Mouse (Mus musculus): Measurements from ENCODE around the gene Ccdc126. TPM values are rescaled to one million over a fixed set of nuclear protein-coding genes. Genes with fewer than 3 reads are reported as not detected.
"Not testable (repeated sequence)": the region's sequence is repeated elsewhere in the genome, so short reads cannot be mapped to it uniquely, and the experiment has no call there.

The Ccdc126 gene
- 19.1 TPM for polyA plus RNA-seq (2021)

- peak; percentile 90 for TF ChIP-seq CTCF (IDR thresholded peaks at IDR 0.05)
- DNase-seq (ENCODE audit: low read depth, low spot score) (peak; percentile 94), ATAC-seq (peak; percentile 93)
- in situ Hi-C loops (cut with MboI; ENCODE audit: low pct_unique_long_range_greater_than_20kb): no loop called here
- H3K27me3 ChIP-seq: no peaks in the 10 kb centered on the region
- CTCF ChIA-PET: interaction anchor here (0.8 to 2.5 kb wide), 11 partner anchors 9 to 77 kb away, joined by 3 to 11 read pairs (median 4); no protein-coding TSS in a partner anchor
- POLR2A ChIA-PET: interaction anchor here (0.7 kb wide), 1 partner anchor 199 kb away, joined by 3 read pairs; no protein-coding TSS in a partner anchor
Measured at GRCm38 (mm10) chr6:49318966-49319594, at the start of gene Ccdc126. Gene Ccdc126, plus strand, starts transcription at chr6:49319274.

GRCm38 (mm10) chr6:49269923-49270322, 49.2 kb upstream of the Ccdc126 start:
- ATAC-seq (no peak), DNase-seq (ENCODE audit: low read depth, low spot score) (peak; percentile 42)
- no peaks in the 10 kb centered on the region for H3K27me3 ChIP-seq
- ChIA-PET POLR2A (no interaction called here), CTCF (interaction anchor here (1.4 to 1.8 kb wide), 2 partner anchors 30 to 49 kb away, joined by 4 to 11 read pairs; partner anchors contain the start of gene Ccdc126)
- in situ Hi-C loops (cut with MboI; ENCODE audit: low pct_unique_long_range_greater_than_20kb): loop anchor here (5.0 kb wide), 2 partner anchors 52 to 122 kb away; no protein-coding TSS in a partner anchor
- TF ChIP-seq CTCF (IDR thresholded peaks at IDR 0.05): no peak

- in situ Hi-C loops (cut with MboI; ENCODE audit: low pct_unique_long_range_greater_than_20kb): no loop called here
- POLR2A ChIA-PET: no interaction called here
- CTCF ChIA-PET: interaction anchor here (1.1 kb wide), 1 partner anchor 9 kb away, joined by 3 read pairs; no protein-coding TSS in a partner anchor
- ATAC-seq (no peak), DNase-seq (ENCODE audit: low read depth, low spot score) (no peak)
- TF ChIP-seq CTCF (IDR thresholded peaks at IDR 0.05): no peak
- H3K27me3 ChIP-seq: no peaks in the 10 kb centered on the region
Measured at GRCm38 (mm10) chr6:49271815-49272214, 47.3 kb upstream of the Ccdc126 start.

DNA sequence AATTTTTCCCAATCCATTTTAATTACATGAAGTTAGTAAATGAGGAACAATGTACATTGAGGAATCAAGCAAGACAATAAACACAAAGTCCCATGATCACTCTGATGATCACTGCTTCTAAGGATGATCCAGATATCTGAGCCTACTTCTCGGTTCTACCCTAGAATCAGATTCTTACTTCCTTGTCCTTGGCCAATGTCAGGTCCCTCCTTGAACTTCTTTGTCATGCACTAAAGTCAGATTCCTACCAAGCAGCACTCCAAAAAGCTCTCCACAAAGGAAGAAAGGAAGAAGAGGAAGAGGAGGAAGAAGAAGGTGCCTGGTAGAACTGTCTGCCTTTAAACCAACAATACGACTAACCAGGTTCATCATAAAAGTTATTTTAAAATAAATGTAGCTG, 46.2 kb upstream of the Ccdc126 start:
- H3K27me3 ChIP-seq: no peaks in the 10 kb centered on the region
- DNase-seq (ENCODE audit: low read depth, low spot score) (no peak), ATAC-seq (no peak)
- POLR2A ChIA-PET: no interaction called here
- in situ Hi-C loops (cut with MboI; ENCODE audit: low pct_unique_long_range_greater_than_20kb): no loop called here
- CTCF ChIA-PET: no interaction called here
- TF ChIP-seq CTCF (IDR thresholded peaks at IDR 0.05): no peak

GRCm38 (mm10) chr6:49273934-49274333, 45.1 kb upstream of the Ccdc126 start:
- ChIA-PET POLR2A (interaction anchor here (0.7 kb wide), 1 partner anchor 37 kb away, joined by 3 read pairs; no protein-coding TSS in a partner anchor), CTCF (no interaction called here)
- TF ChIP-seq CTCF (IDR thresholded peaks at IDR 0.05): no peak
- no peak for DNase-seq (ENCODE audit: low read depth, low spot score)
- in situ Hi-C loops (cut with MboI; ENCODE audit: low pct_unique_long_range_greater_than_20kb): no loop called here
- H3K27me3 ChIP-seq: no peaks in the 10 kb centered on the region
- ATAC-seq: no peak

GRCm38 (mm10) chr6:49274416-49275091, 44.5 kb upstream of the Ccdc126 start:
- in situ Hi-C loops (cut with MboI; ENCODE audit: low pct_unique_long_range_greater_than_20kb): no loop called here
- POLR2A ChIA-PET: no interaction called here
- CTCF ChIA-PET: no interaction called here
- DNase-seq (ENCODE audit: low read depth, low spot score): no peak
- H3K27me3 ChIP-seq: no peaks in the 10 kb centered on the region
- TF ChIP-seq CTCF (IDR thresholded peaks at IDR 0.05): no peak
- no peak for ATAC-seq

DNA sequence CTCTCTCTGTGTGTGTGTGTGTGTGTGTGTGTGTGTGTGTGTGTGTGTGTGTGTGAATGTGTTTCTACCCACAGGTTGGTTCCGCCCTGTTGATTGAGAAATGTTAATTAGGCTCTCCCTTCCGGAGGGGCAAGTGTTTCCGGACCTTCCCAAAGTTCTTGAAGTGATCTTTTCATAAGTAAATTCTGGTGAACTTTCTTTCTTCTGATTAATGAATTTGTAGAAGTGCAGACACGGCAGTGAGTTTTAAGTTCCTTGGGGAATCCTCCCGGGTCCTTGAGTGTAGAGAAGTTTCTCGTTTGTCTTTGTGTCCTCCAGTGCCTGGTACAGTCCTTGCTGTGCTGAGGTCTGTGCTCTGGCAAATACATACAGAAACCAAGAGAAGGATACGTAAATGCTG, 43.8 kb upstream of the Ccdc126 start:
- DNase-seq (ENCODE audit: low read depth, low spot score) (no peak), ATAC-seq (no peak)
- POLR2A ChIA-PET: no interaction called here
- H3K27me3 ChIP-seq: no peaks in the 10 kb centered on the region
- in situ Hi-C loops (cut with MboI; ENCODE audit: low pct_unique_long_range_greater_than_20kb): no loop called here
- no peak for TF ChIP-seq CTCF (IDR thresholded peaks at IDR 0.05)
- CTCF ChIA-PET: no interaction called here

GRCm38 (mm10) chr6:49280942-49281341, 38.1 kb upstream of the Ccdc126 start:
- ChIA-PET POLR2A (no interaction called here), CTCF (interaction anchor here (1.0 to 1.5 kb wide), 2 partner anchors 10 to 38 kb away, joined by 3 read pairs; partner anchors contain the start of gene Ccdc126)
- DNase-seq (ENCODE audit: low read depth, low spot score): no peak
- TF ChIP-seq CTCF (IDR thresholded peaks at IDR 0.05): no peak
- no peak for ATAC-seq
- H3K27me3 ChIP-seq: no peaks in the 10 kb centered on the region
- in situ Hi-C loops (cut with MboI; ENCODE audit: low pct_unique_long_range_greater_than_20kb): no loop called here

DNA sequence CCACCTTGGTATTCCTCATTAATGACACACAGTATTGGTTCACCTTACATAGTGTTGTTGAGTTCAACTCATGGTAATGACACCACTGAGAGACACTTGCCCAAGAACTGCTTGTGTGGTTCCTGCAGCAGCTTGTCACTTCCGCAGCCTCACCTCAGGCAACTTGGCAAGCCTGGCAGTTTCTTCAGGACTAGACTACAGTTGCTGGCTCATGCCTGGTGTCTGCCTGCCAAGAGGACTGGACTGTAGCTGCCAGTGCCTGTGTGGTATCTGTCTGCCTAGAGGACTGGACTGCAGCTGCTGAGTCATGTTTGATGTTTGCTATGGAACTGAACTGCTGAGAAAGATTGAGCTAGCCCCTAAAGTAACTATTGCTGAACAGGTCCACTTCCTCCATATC, 37.0 kb upstream of the Ccdc126 start:
- ChIA-PET POLR2A (no interaction called here), CTCF (interaction anchor here (1.5 kb wide), 1 partner anchor 37 kb away, joined by 3 read pairs; the partner anchor contains the start of gene Ccdc126)
- no peak for ATAC-seq
- no peak for TF ChIP-seq CTCF (IDR thresholded peaks at IDR 0.05)
- in situ Hi-C loops (cut with MboI; ENCODE audit: low pct_unique_long_range_greater_than_20kb): no loop called here
- DNase-seq (ENCODE audit: low read depth, low spot score): peak; percentile 20
- no peaks in the 10 kb centered on the region for H3K27me3 ChIP-seq

DNA sequence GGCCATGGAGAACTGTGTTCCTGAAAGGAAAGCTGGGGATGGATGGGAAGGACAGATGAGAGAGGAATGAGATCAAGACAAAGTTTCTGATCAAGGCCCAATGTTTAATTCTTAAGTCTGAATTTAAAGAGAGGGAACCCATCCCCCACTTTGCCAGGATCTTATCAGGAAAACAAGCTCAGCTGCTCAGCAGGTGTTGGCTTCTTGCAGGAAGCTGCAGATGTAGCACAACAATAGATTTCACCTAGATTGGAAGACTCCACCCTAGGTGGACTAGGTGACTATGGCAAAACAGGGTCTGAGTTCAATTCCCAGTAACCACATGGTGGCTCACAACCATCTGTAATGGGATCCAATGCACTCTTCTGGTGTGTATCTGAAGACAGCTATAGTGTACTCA, 20.8 kb upstream of the Ccdc126 start:
- ATAC-seq (no peak), DNase-seq (ENCODE audit: low read depth, low spot score) (no peak)
- in situ Hi-C loops (cut with MboI; ENCODE audit: low pct_unique_long_range_greater_than_20kb): no loop called here
- ChIA-PET CTCF (no interaction called here), POLR2A (no interaction called here)
- TF ChIP-seq CTCF (IDR thresholded peaks at IDR 0.05): no peak
- peaks cover 10% of the 10 kb centered on the region for H3K27me3 ChIP-seq

DNA sequence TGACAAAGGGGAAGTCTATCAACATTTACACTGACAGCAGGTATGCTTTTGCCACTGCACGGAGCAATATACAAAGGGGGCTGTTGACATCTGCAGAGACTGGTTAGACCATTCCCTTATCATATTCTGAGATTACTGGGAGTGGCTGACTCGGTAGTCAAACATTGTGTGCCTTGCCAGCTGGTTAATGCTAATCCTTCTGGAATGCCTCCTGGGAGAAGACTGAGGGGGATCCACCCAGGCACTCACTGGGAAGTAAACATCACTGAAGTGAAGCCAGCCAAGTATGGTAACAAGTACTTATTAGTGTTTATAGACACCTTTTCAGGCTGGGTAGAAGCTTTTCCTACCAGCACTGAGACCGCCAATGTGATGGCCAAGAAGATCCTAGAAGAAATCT, 4.3 kb upstream of the Ccdc126 start:
- POLR2A ChIA-PET; DNase-seq (ENCODE audit: low read depth, low spot score); CTCF ChIA-PET; H3K27me3 ChIP-seq; ATAC-seq; in situ Hi-C loops (cut with MboI; ENCODE audit: low pct_unique_long_range_greater_than_20kb): not testable (repeated sequence)

Data from Patski (cell line).